Mouse (Mus musculus): Measurements from ENCODE around the gene Ciapin1.
"Not testable (repeated sequence)": the region's sequence is repeated elsewhere in the genome, so short reads cannot be mapped to it uniquely, and the experiment has no call there.

The Ciapin1 gene

GRCm38 (mm10) chr8:94857011-94857345, 18.8 kb upstream of the Ciapin1 start:
- no peak for DNase-seq (ENCODE audit: low spot score)

GRCm38 (mm10) chr8:94854761-94855160, 16.6 kb upstream of the Ciapin1 start:
- DNase-seq (ENCODE audit: low spot score), result not testable (repeated sequence)

DNA sequence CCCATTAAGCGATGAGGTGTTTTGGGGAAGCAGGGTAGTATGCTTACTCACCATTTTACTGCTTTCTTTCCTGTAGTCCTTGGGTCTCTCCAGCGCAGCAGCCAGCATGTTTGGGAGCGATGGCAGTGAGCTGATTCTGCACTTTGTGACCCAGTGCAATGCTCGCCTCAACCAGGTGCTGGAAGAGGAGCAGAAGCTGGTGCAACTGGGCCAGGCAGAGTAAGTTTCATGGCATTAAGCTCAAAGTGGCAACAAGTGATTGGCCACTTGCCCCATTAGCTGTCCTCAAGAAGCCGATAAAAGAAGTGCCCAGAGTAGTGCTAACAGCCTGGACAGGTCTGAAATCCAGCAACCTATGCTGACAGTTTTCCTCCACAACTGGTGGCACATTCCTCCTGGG, 11.9 kb upstream of the Ciapin1 start:
- no peak for DNase-seq (ENCODE audit: low spot score)

- DNase-seq (ENCODE audit: low spot score), result no peak
Measured at GRCm38 (mm10) chr8:94841183-94841582, 3.0 kb upstream of the Ciapin1 start.

GRCm38 (mm10) chr8:94838600-94838999, 442 bp upstream of the Ciapin1 start:
- peak; percentile 85 for DNase-seq (ENCODE audit: low spot score)

DNA sequence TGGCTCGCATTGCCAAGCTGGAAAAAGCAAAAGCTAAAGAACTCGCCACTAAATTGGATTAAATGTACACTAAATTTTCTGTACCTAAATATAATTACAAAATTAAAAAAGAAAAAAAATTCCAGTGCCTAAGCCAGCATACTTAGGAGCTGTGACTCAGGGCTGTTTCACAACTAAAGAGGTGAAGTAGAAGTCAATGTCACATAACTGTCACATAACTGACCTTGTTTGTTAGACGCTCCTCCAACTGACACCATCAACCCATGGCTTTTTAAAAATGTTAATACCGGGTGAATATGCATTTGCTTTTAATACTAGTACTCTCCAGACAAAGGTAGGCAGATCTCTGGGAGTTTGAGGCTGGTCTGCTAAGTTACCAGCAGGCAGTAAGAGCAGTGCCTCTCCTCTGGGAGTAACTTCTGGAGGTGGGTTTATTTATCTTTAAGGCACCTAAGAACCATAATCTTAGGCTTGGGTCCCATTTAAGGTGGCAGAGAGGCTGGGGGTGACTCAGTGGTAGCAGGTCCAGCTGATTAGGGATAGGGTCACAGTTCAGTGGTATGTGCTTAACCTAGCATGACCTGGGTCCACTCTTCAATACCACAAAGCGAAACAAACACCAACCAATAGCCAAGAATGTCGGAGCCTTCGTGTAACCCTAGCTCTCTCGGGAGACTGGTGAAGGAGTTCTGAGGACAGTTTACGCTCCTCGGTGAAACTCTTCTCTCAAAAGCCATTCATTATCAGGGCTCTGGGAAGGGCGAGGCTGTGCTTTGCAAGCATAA, 1.5 kb downstream of the Ciapin1 start:
- DNase-seq (ENCODE audit: low spot score), result no peak

DNA sequence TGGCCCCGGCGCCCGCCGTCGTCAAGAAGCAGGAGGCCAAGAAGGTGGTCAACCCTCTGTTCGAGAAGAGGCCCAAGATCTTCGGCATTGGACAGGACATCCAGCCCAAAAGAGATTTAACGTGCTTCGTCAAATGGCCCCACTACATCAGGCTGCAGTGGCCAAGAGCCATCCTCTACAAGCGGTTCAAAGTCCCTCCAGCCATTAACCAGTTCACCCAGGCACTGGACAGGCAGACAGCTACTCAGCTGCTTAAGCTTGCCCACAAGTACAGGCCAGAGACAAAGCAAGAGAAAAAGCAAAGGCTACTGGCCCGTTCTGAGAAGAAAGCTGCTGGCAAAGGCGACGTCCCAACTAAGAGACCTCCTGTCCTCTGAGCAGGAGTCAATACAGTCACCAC, 2.4 kb downstream of the Ciapin1 start:
- not testable (repeated sequence) for DNase-seq (ENCODE audit: low spot score)

GRCm38 (mm10) chr8:94833901-94834405, 4.2 kb downstream of the Ciapin1 start:
- DNase-seq (ENCODE audit: low spot score), result not testable (repeated sequence)

DNA sequence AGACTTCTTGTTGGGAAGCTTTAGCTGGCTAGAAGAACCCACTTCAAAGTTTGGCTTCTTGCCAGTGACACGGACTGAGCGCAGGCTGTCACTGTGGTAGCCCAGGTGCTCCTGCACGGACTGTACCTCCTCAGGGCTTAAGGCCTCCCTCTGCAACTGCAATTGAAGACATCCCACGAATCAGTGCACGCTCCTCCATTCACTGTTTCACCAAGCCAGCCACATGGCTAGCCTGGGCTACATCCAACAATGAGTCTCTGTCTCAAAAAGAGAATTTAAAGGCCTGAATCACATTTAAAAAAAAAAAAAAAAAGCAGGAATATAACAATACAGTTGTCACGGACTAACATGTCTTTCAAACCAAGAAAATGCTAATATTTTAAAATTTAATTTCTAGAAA, 9.9 kb downstream of the Ciapin1 start:
- no peak for DNase-seq (ENCODE audit: low spot score)

DNA sequence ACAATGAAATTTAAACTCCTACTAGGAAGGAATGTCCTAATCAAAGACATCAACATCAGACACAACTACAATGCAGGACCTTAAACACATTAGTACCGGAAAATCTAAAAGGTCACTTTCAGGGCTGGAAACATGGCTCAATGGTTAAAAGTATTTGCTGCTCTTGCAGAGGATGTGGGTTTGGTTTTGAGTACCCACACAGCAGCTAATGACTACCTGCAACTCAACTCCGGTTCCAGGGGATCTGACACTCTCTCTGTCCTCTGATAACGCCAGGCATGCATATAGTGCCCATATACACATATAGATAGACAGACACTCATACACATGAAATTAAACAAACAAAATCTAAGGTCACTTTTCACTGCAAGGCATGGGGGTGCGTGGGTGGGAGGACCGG, 11.9 kb downstream of the Ciapin1 start:
- no peak for DNase-seq (ENCODE audit: low spot score)

- DNase-seq (ENCODE audit: low spot score), result no peak
Measured at GRCm38 (mm10) chr8:94825170-94825569, 13.0 kb downstream of the Ciapin1 start.

DNA sequence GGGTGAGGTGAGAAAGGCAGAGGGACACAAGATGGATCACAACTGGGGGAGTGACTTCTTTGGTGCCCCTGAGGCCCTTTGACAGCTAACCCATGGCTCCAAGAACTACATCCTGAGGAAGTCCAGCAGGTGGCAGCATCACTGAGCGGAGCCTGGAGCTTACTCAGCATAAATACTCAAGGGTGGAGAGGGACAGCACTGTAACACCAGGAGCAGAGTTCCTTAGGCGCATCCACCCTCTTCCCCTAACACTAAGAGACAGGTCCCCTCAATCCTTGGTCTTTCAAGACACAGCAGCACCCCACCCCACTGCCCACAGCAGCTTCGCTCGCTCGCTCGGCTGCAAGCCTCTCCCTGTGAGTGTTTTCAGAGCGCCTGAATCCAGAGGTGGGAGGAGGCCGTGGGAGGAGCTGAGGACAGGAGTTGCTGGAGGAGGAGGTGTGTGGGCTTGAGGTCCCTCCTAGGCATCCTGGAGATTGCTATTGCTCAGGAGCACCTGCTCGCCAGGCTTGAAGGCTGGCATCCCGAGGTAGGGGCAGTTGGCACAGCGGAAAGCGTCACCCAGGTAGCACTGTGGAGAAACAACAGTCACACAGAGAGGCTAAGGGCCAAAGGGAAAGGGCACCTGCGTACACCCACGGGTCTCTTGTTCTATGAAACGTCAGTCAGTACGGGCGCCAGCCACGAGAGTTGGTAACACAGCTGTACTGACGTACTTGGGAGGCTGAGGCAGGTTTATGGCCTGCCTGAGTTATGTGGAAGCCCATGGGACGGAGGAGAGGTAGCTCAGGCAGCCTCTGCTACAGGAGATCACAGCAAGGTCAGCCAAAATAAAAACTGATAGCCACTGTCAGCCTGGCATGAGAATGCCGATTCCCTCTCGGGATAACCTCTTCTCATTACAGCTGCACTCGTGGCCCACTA, 15.3 kb downstream of the Ciapin1 start:
- peak; percentile 56 for DNase-seq (ENCODE audit: low spot score)

GRCm38 (mm10) chr8:94821381-94821780, 16.8 kb downstream of the Ciapin1 start:
- no peak for DNase-seq (ENCODE audit: low spot score)

GRCm38 (mm10) chr8:94820553-94820952, 17.6 kb downstream of the Ciapin1 start:
- no peak for DNase-seq (ENCODE audit: low spot score)

- DNase-seq (ENCODE audit: low spot score), result no peak
Measured at GRCm38 (mm10) chr8:94819671-94820179, 18.4 kb downstream of the Ciapin1 start.

- no peak for DNase-seq (ENCODE audit: low spot score)
Measured at GRCm38 (mm10) chr8:94817933-94818332, 20.2 kb downstream of the Ciapin1 start.

DNA sequence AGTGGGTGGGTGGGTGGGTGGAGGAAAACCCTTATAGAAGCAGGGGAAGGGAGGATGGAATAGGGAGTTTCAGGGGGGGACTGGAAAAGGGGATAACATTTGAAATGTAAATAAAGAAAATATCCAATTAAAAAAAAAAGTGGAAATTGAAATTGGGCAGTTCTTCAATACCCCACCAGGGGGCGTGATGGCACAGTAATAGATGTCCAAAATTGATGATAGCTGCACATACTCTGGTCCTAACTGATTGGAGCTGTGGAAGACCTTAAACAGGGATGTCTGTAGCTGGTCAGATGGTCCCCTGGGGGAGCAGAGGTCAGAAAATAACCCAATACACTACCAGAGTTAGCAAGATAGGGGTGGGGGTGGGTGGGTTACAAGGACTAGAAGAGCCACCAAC, 23.6 kb downstream of the Ciapin1 start:
- peak; percentile 34 for DNase-seq (ENCODE audit: low spot score)

DNA sequence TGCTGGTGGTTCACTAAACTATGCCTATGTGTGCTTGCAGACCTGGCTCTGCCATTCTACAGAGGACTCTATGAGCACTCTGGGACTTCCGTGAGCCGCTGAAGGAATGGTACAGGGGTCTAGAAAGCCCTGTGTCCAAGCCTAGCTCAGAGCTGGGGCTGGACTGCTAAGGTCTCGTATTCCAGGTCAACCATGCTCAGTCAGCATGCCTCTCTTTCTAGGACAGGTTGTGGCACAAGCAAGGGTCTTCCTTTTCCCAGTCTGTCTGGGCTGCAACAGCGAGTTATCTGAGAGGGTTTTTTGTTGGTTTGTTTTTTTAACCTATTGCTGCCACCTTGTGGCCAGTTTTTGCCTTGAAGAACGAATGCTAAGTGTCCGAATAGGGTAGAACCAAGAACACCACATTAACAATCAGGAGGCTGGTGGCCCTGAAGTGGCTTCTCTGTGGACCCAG, 25.5 kb downstream of the Ciapin1 start:
- DNase-seq (ENCODE audit: low spot score), result peak; percentile 92

- no peak for DNase-seq (ENCODE audit: low spot score)
Measured at GRCm38 (mm10) chr8:94811654-94812053, 26.5 kb downstream of the Ciapin1 start.

- no peak for DNase-seq (ENCODE audit: low spot score)
Measured at GRCm38 (mm10) chr8:94810855-94811254, 27.3 kb downstream of the Ciapin1 start.

DNA sequence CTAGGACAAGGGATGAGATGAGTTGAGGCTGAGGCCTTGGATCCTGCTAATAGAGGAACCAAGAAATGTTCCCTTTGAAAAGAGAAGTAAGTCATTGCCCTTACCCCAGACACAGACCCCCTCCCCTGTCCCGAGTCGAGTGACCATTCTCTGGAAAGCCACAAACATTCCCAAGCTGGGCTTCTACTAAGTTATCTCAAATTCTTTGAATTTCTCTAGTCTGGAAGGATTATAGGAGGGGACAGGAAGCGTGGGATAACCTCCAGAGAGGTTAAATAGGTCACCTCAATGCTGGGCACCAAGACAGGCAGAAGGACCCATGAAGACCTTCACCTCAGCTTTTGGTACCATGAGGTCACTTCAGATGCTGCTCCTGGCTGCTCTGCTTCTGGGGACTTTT, 28.0 kb downstream of the Ciapin1 start, which contains the start of gene Ccl17:
TSS of gene Ccl17 (plus strand) at position 301 of the 400 bp plus-strand sequence.
- no peak for DNase-seq (ENCODE audit: low spot score)

- DNase-seq (ENCODE audit: low spot score), result no peak
Measured at GRCm38 (mm10) chr8:94808372-94808771, 29.8 kb downstream of the Ciapin1 start.

- peak; percentile 83 for DNase-seq (ENCODE audit: low spot score)
Measured at GRCm38 (mm10) chr8:94807506-94807905, 30.7 kb downstream of the Ciapin1 start.
